Mouse (Mus musculus) Muller cell, postnatal 12 days (primary cell): ENCODE data around the gene Gm49337.

Source experiments
- DNase-seq: peaks from one replicate; pipeline ENCODE4 v3.0.0-alpha.2; 2015; ENCODE audit errors: inconsistent ontology term

Gm49337 gene

GRCm38 (mm10) chr4:116329256-116329655 lies 156.1 kb downstream of the Gm49337 start:
- DNase-seq, result peak; percentile 9

- no peak for DNase-seq
Measured at GRCm38 (mm10) chr4:116336294-116336693, 163.1 kb downstream of the Gm49337 start.

- peak; percentile 7 for DNase-seq
Measured at GRCm38 (mm10) chr4:116342119-116342518, 168.9 kb downstream of the Gm49337 start.
